Mouse (Mus musculus) left cerebral cortex, adult 2 months (tissue): ENCODE results near the gene Prkg1. TPM values are rescaled to one million over a fixed set of nuclear protein-coding genes. Genes with fewer than 3 reads are reported as not detected.

Experiments
- DNase-seq, 2 experiments: peaks; one replicate each; pipeline ENCODE4 v3.0.0; 2021 to 2022; ENCODE audit warnings: low spot score in 2 of 2, mixed read lengths in 1 of 2; ENCODE audit errors: extremely low spot score in 1 of 2
- H3K27ac ChIP-seq: fragments of 200-600 bp; 2 replicates; pipeline ENCODE4 v1.8.1; 2022
- H3K4me3 ChIP-seq: fragments of 200-600 bp; 2 replicates; pipeline ENCODE4 v1.8.1; 2022
- CTCF ChIP-seq: fragments of 200-600 bp; IDR thresholded peaks from 2 replicates; pipeline ENCODE4 v1.8.1; 2022; ENCODE audit warnings: antibody characterized with exemption, mild to moderate bottlenecking, moderate library complexity
- intact Hi-C: fragments of 180-260 bp; cut with DNase I; formaldehyde crosslinking; loops from one replicate; pipeline ENCODE4 v1.15.1; 2025
- total RNA-seq, 2 experiments: library from RNA; stranded (reverse); gene quantifications; 2 replicates each; pipeline ENCODE4 v1.2.3; 2021

Gene Prkg1
- total RNA-seq, 2 experiments from 2014 or later, result 18.9 to 21.9 TPM

GRCm38 (mm10) chr19:30938058-30938457, 826.8 kb downstream of the Prkg1 start:
- no peak for DNase-seq
- Histone ChIP-seq H3K4me3 (no peak overlapping the region), H3K27ac (no peak overlapping the region)
- TF ChIP-seq CTCF, result no peak
- intact Hi-C loops, result no loop called here

- no peak overlapping the region for H3K27ac ChIP-seq
- no peak for DNase-seq
- no peak overlapping the region for H3K4me3 ChIP-seq
- intact Hi-C loops, result no loop called here
- no peak for TF ChIP-seq CTCF
Observed at GRCm38 (mm10) chr19:30931469-30932192, 833.2 kb downstream of the Prkg1 start.

- H3K4me3 ChIP-seq, result no peak overlapping the region
- intact Hi-C loops, result no loop called here
- DNase-seq, result no peak
- no peak overlapping the region for H3K27ac ChIP-seq
- no peak for TF ChIP-seq CTCF
Observed at GRCm38 (mm10) chr19:30924032-30924431, 840.8 kb downstream of the Prkg1 start.

GRCm38 (mm10) chr19:30902290-30902689, 862.5 kb downstream of the Prkg1 start:
- intact Hi-C loops, result no loop called here
- peak; percentile 20 for TF ChIP-seq CTCF
- Histone ChIP-seq H3K4me3 (no peak overlapping the region), H3K27ac (no peak overlapping the region)
- no peak for DNase-seq

- no peak for TF ChIP-seq CTCF
- H3K27ac ChIP-seq, result no peak overlapping the region
- intact Hi-C loops, result no loop called here
- H3K4me3 ChIP-seq, result no peak overlapping the region
- DNase-seq, result no peak
Observed at GRCm38 (mm10) chr19:30901025-30901424, 863.8 kb downstream of the Prkg1 start.

GRCm38 (mm10) chr19:30890377-30890776, 874.5 kb downstream of the Prkg1 start:
- no peak overlapping the region for H3K27ac ChIP-seq
- intact Hi-C loops, result no loop called here
- TF ChIP-seq CTCF, result no peak
- no peak for DNase-seq
- no peak overlapping the region for H3K4me3 ChIP-seq

GRCm38 (mm10) chr19:30889851-30890250, 875.0 kb downstream of the Prkg1 start:
- Histone ChIP-seq H3K27ac (no peak overlapping the region), H3K4me3 (no peak overlapping the region)
- TF ChIP-seq CTCF, result no peak
- intact Hi-C loops, result no loop called here
- DNase-seq, result no peak

GRCm38 (mm10) chr19:30861441-30861840, 903.4 kb downstream of the Prkg1 start:
- intact Hi-C loops, result no loop called here
- TF ChIP-seq CTCF, result no peak
- DNase-seq, result no peak
- Histone ChIP-seq H3K4me3 (no peak overlapping the region), H3K27ac (no peak overlapping the region)

- DNase-seq, result no peak
- H3K27ac ChIP-seq, result no peak overlapping the region
- intact Hi-C loops, result no loop called here
- TF ChIP-seq CTCF, result no peak
- no peak overlapping the region for H3K4me3 ChIP-seq
Observed at GRCm38 (mm10) chr19:30851023-30851422, 913.8 kb downstream of the Prkg1 start.

GRCm38 (mm10) chr19:30844916-30845315, 919.9 kb downstream of the Prkg1 start:
- no peak for DNase-seq
- Histone ChIP-seq H3K4me3 (no peak overlapping the region), H3K27ac (no peak overlapping the region)
- TF ChIP-seq CTCF, result no peak
- intact Hi-C loops, result loop anchor here (2.0 to 10.0 kb wide), 6 partner anchors 180 to 912 kb away; partner anchors contain the start of gene Cstf2t

GRCm38 (mm10) chr19:30843637-30844036, 921.2 kb downstream of the Prkg1 start:
- no peak overlapping the region for H3K27ac ChIP-seq
- no peak for TF ChIP-seq CTCF
- DNase-seq, result no peak
- intact Hi-C loops, result loop anchor here (2.0 to 10.0 kb wide), 6 partner anchors 179 to 914 kb away; partner anchors contain the start of gene Cstf2t
- H3K4me3 ChIP-seq, result no peak overlapping the region

- TF ChIP-seq CTCF, result peak; percentile 69
- Histone ChIP-seq H3K4me3 (no peak overlapping the region), H3K27ac (no peak overlapping the region)
- no peak for DNase-seq
- intact Hi-C loops, result loop anchor here (5.0 to 10.0 kb wide), 5 partner anchors 178 to 914 kb away; partner anchors contain the start of gene Cstf2t
Observed at GRCm38 (mm10) chr19:30843052-30843564, 921.7 kb downstream of the Prkg1 start.
